Comparison of ENCODE assay signal across 11 mouse cellular contexts in the genomic region with DNA sequence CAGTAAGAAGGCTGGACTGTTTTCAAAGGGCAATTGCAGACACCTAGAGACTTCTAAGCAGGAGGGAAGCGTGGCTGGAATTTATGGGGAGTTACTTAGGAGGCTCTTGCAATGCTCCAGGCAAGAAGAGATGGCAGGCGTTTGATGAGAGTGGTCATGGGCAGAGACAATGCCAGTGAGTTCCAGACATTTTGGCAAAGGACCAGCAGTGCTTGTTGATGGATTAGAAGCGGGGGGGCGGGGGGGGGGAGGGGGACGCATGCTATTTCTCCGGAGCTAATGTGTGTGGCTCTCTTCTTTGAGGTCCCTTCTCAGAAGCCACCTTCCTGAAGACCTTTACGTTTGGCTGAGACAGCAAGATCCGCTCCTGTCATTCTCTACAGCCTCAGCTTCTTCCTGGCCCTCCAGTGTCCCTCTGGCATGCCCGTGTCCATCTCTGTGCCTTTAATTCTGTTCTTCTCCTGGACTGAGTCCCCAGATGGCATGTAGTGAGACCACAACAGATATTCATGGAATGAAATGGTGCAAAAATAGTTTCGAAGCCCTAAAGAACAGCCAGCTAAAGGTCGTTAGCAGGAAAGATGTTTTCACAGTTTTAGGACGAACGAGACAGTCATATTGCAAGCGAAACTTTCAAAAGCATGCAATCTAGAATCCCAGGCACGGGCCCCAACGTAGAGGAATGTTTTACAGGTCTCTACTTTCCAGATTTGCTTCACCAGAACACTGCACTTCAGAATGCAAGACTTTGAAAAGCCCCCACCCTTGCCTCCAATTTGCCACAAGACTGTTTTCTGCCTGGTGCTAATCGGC. TPM values are rescaled to one million over a fixed set of nuclear protein-coding genes. Genes with fewer than 3 reads are reported as not detected.
DNase-seq lines count a peak whose midpoint lies in the region; ATAC-seq lines count a peak whose summit lies in the region.
"Had no signal": no experiment of that assay in that cellular context is flagged by ENCODE, and none has a peak within 500 bp of the region (broad histone marks: within the 10 kb centered on the region; RNA-seq: fewer than 3 reads in every experiment).

No protein-coding gene starts in this region.

- 0 out of 2 replicates have a peak, but pooled peaks have one; percentile 27 for ATAC-seq in hindbrain, embryonic 13.5 days (ENCODE audit: low FRiP score)
- no peak for ATAC-seq in hindbrain, embryonic 12.5 days (ENCODE audit: low FRiP score)
- peak; percentile 34; the same call in 1 of the 2 replicates for ATAC-seq in forebrain, embryonic 16.5 days
- ATAC-seq in midbrain, embryonic 14.5 days (ENCODE audit: low FRiP score, low TSS enrichment): no peak

- H3K4me2 ChIP-seq in hindbrain, embryonic 13.5 days: no peak overlapping the region
- no peak overlapping the region for H3K4me2 ChIP-seq in hindbrain, embryonic 12.5 days (replicated peaks)
- no peak overlapping the region for H3K4me2 ChIP-seq in forebrain, embryonic 16.5 days (ENCODE audit: low read length)
- no peak overlapping the region for H3K4me2 ChIP-seq in midbrain, embryonic 14.5 days (ENCODE audit: low read length)

- WGBS in hindbrain, embryonic 13.5 days: 69% methylated on average over 17 of the region's 17 CpGs
- 71% methylated on average over 17 of the region's 17 CpGs for WGBS in hindbrain, embryonic 12.5 days
- WGBS in forebrain, embryonic 16.5 days: 43% methylated on average over 15 of the region's 17 CpGs
- WGBS in midbrain, embryonic 14.5 days: 71% methylated on average over 17 of the region's 17 CpGs

- no peak overlapping the region for H3K4me3 ChIP-seq in hindbrain, embryonic 13.5 days
- H3K4me3 ChIP-seq in hindbrain, embryonic 12.5 days: no peak overlapping the region
- H3K4me3 ChIP-seq in forebrain, embryonic 16.5 days (replicated peaks; ENCODE audit: low read length): no peak overlapping the region
- H3K4me3 ChIP-seq in midbrain, embryonic 14.5 days (replicated peaks; ENCODE audit: low read depth, low read length): no peak overlapping the region

- no peaks in the 10 kb centered on the region for H3K9me3 ChIP-seq in hindbrain, embryonic 13.5 days
- no peaks in the 10 kb centered on the region for H3K9me3 ChIP-seq in hindbrain, embryonic 12.5 days (replicated peaks)
- no peaks in the 10 kb centered on the region for H3K9me3 ChIP-seq in forebrain, embryonic 16.5 days (ENCODE audit: control insufficient read depth, low read length)
- no peaks in the 10 kb centered on the region for H3K9me3 ChIP-seq in midbrain, embryonic 14.5 days (ENCODE audit: control insufficient read depth, low read length)

- 0 out of 2 replicates have a peak overlapping the region, but pooled peaks have one; percentile 19 for H3K27ac ChIP-seq in hindbrain, embryonic 13.5 days
- H3K27ac ChIP-seq in hindbrain, embryonic 12.5 days: no peak overlapping the region
- H3K27ac ChIP-seq in forebrain, embryonic 16.5 days (ENCODE audit: low read length): no peak overlapping the region
- no peak overlapping the region for H3K27ac ChIP-seq in midbrain, embryonic 14.5 days (replicated peaks; ENCODE audit: low read depth, low read length)

- peak; percentile 88 for DNase-seq in Muller cell, postnatal 12 days (ENCODE audit: inconsistent ontology term)
- peak; percentile 59 for DNase-seq in midbrain, embryonic 14.5 days
- DNase-seq in ovary, postnatal 36 days (ENCODE audit: low spot score): no peak
- DNase-seq in adipocyte (ENCODE audit: low spot score): no peak
- no peak for DNase-seq in cerebellum, adult 11 months
- DNase-seq: thymus, postnatal 4 days had no signal

- H3K4me1 ChIP-seq in hindbrain, embryonic 13.5 days (replicated peaks): peaks cover 14% of the 10 kb centered on the region
- peaks cover 13% of the 10 kb centered on the region for H3K4me1 ChIP-seq in hindbrain, embryonic 12.5 days
- peaks cover 15% of the 10 kb centered on the region for H3K4me1 ChIP-seq in forebrain, embryonic 16.5 days (replicated peaks; ENCODE audit: control insufficient read depth, insufficient read depth, low read length)
- peaks cover 7% of the 10 kb centered on the region; the same call in 1 of the 2 replicates for H3K4me1 ChIP-seq in midbrain, embryonic 14.5 days (ENCODE audit: control insufficient read depth, insufficient read depth, low read length)

- H3K9ac ChIP-seq in hindbrain, embryonic 13.5 days: 0 out of 2 replicates have a peak overlapping the region, but pooled peaks have one; percentile 19
- H3K9ac ChIP-seq in hindbrain, embryonic 12.5 days: no peak overlapping the region
- H3K9ac ChIP-seq in forebrain, embryonic 16.5 days (replicated peaks; ENCODE audit: low read depth, low read length): no peak overlapping the region
- no peak overlapping the region for H3K9ac ChIP-seq in midbrain, embryonic 14.5 days (replicated peaks; ENCODE audit: low read length)

- H3K27me3 ChIP-seq in hindbrain, embryonic 13.5 days: no peaks in the 10 kb centered on the region
- no peaks in the 10 kb centered on the region for H3K27me3 ChIP-seq in hindbrain, embryonic 12.5 days
- H3K27me3 ChIP-seq in forebrain, embryonic 16.5 days (replicated peaks; ENCODE audit: control insufficient read depth, insufficient read depth, low read length): no peaks in the 10 kb centered on the region
- H3K27me3 ChIP-seq in midbrain, embryonic 14.5 days (ENCODE audit: control insufficient read depth, insufficient read depth, low read length): no peaks in the 10 kb centered on the region
- H3K27me3 ChIP-seq: Patski had no signal

- H3K36me3 ChIP-seq in hindbrain, embryonic 13.5 days: peaks cover 10% of the 10 kb centered on the region; the same call in 1 of the 2 replicates
- H3K36me3 ChIP-seq in hindbrain, embryonic 12.5 days: no peaks in the 10 kb centered on the region
- no peaks in the 10 kb centered on the region for H3K36me3 ChIP-seq in forebrain, embryonic 16.5 days (ENCODE audit: control insufficient read depth, insufficient read depth)
- no peaks in the 10 kb centered on the region for H3K36me3 ChIP-seq in midbrain, embryonic 14.5 days (ENCODE audit: control insufficient read depth, insufficient read depth, low read length)

RNA-seq across cellular contexts. Expression of a gene that starts 53.8 kb away (rescaled TPM):
- polyA plus RNA-seq in hindbrain, embryonic 13.5 days (2015; fragmentation: Nextera tagmentation; extraction: Ambion mirVana): not detected in 2 replicates
- polyA plus RNA-seq in hindbrain, embryonic 12.5 days (2016; fragmentation: Nextera tagmentation; extraction: Ambion mirVana): not detected in 2 replicates
- polyA plus RNA-seq in forebrain, embryonic 16.5 days (2015; fragmentation: Nextera tagmentation; extraction: Ambion mirVana): not detected in 2 replicates
- polyA plus RNA-seq in midbrain, embryonic 14.5 days (2014; fragmentation: Nextera tagmentation; extraction: Ambion mirVana): not detected in 2 replicates
- polyA plus RNA-seq: large intestine, adult 2 months; Patski had no signal

Comparison
In these comparisons a context has a peak if more than half of its experiments do, and no peak if none do; other contexts are left out.
1. ATAC-seq: peak in hindbrain, embryonic 13.5 days (single experiment) and forebrain, embryonic 16.5 days (single experiment); none in hindbrain, embryonic 12.5 days (single experiment) and midbrain, embryonic 14.5 days (single experiment).
2. DNase-seq: peak in Muller cell, postnatal 12 days (single experiment) and midbrain, embryonic 14.5 days (single experiment); none in ovary, postnatal 36 days (single experiment), adipocyte (single experiment) and cerebellum, adult 11 months (single experiment).